Mouse (Mus musculus) CH12.LX (cell line): Measurements from ENCODE around the gene Irak3. TPM values are rescaled to one million over a fixed set of nuclear protein-coding genes. Genes with fewer than 3 reads are reported as not detected.

ENCODE experiments used
- DNase-seq: peaks from one replicate; pipeline ENCODE4 v3.0.0-alpha.2; 2013; ENCODE audit errors: extremely low read depth
- H3K27ac ChIP-seq: 2 replicates; pipeline ENCODE4 v1.5.1; 2012; ENCODE audit warnings: low read depth, mild to moderate bottlenecking, control low read depth, moderate library complexity; ENCODE audit not compliant: insufficient read depth
- H3K27me3 ChIP-seq: replicated peaks from 2 replicates; pipeline ENCODE3; 2012; ENCODE audit warnings: inconsistent platforms
- H3K36me3 ChIP-seq, 2 experiments: replicated peaks in 1 of 2; 2 replicates each; pipeline versions ENCODE3 to v1.6.1; 2012; ENCODE audit warnings: inconsistent platforms in 1 of 2, low read length in 1 of 2, mild to moderate bottlenecking in 1 of 2, mixed read lengths in 1 of 2, moderate library complexity in 1 of 2; ENCODE audit not compliant: control insufficient read depth in 1 of 2, insufficient read depth in 1 of 2
- H3K4me1 ChIP-seq, 2 experiments: 2 replicates each; pipeline ENCODE4 v1.6.1; 2012; ENCODE audit warnings: inconsistent platforms in 1 of 2, moderate library complexity in 1 of 2; ENCODE audit not compliant: insufficient read depth in 2 of 2, control insufficient read depth in 1 of 2
- H3K4me2 ChIP-seq: 2 replicates; pipeline ENCODE4 v1.6.1; 2012; ENCODE audit warnings: low read depth, mild to moderate bottlenecking, control low read depth; ENCODE audit not compliant: poor library complexity, insufficient read depth, severe bottlenecking
- H3K4me3 ChIP-seq, 3 experiments: fragments of 150-350 bp in 1 of 3; sonication (generic) in 1 of 3; replicated peaks in 1 of 3; 2 replicates each; pipeline versions ENCODE3 to v1.5.1; 2011 to 2012; ENCODE audit warnings: low read depth in 2 of 3, low read length in 2 of 3, mild to moderate bottlenecking in 2 of 3, moderate library complexity in 2 of 3, control low read depth in 1 of 3, improper control_type of control experiment in 1 of 3, inconsistent platforms in 1 of 3, mixed read lengths in 1 of 3; ENCODE audit not compliant: poor library complexity in 1 of 3
- H3K79me2 ChIP-seq: replicated peaks from 2 replicates; pipeline ENCODE4 v1.6.1; 2012; ENCODE audit warnings: mild to moderate bottlenecking, moderate library complexity; ENCODE audit not compliant: control insufficient read depth, poor library complexity, insufficient read depth, severe bottlenecking; ENCODE audit errors: extremely low read depth
- H3K9ac ChIP-seq: 2 replicates; pipeline ENCODE4 v1.6.1; 2012; ENCODE audit warnings: low read depth, mild to moderate bottlenecking, control low read depth, moderate library complexity; ENCODE audit not compliant: insufficient read depth
- H3K9me3 ChIP-seq: replicated peaks from 2 replicates; pipeline ENCODE3; 2012; ENCODE audit warnings: low read length, inconsistent platforms, mixed read lengths
- CHD1 ChIP-seq: IDR thresholded peaks from 2 replicates; pipeline ENCODE4 v1.6.1; 2012; ENCODE audit warnings: low read depth, low read length, improper control_type of control experiment, inconsistent platforms
- CHD2 ChIP-seq: IDR thresholded peaks from 2 replicates; pipeline ENCODE4 v1.6.1; 2011; ENCODE audit warnings: low read length, improper control_type of control experiment
- E2F4 ChIP-seq: IDR thresholded peaks from 2 replicates; pipeline ENCODE4 v1.6.1; 2011; ENCODE audit warnings: low read depth, low read length, improper control_type of control experiment; ENCODE audit not compliant: insufficient replicate concordance
- ELF1 ChIP-seq: IDR thresholded peaks from 2 replicates; pipeline ENCODE4 v1.6.1; 2014; ENCODE audit warnings: low read depth, mild to moderate bottlenecking, inconsistent platforms, low read length, improper control_type of control experiment
- EP300 ChIP-seq: IDR thresholded peaks from 2 replicates; pipeline ENCODE4 v1.6.1; 2011; ENCODE audit warnings: low read length, improper control_type of control experiment
- HCFC1 ChIP-seq: IDR thresholded peaks from 2 replicates; pipeline ENCODE4 v1.6.1; 2012; ENCODE audit warnings: low read depth, mild to moderate bottlenecking, inconsistent platforms, low read length, improper control_type of control experiment
- IRF4 ChIP-seq: IDR thresholded peaks from 2 replicates; pipeline ENCODE4 v1.6.1; 2014; ENCODE audit warnings: low read depth, mild to moderate bottlenecking, inconsistent platforms, low read length, improper control_type of control experiment
- JUND ChIP-seq: conservative IDR thresholded peaks from 2 replicates; pipeline ENCODE4 v1.6.1; 2011; ENCODE audit warnings: low read depth, low read length, improper control_type of control experiment
- KAT2A ChIP-seq: IDR thresholded peaks from 2 replicates; pipeline ENCODE4 v1.6.1; 2012; ENCODE audit warnings: low read length, improper control_type of control experiment, inconsistent platforms; ENCODE audit not compliant: insufficient replicate concordance
- MAX ChIP-seq: IDR thresholded peaks from 2 replicates; pipeline ENCODE4 v1.6.1; 2011; ENCODE audit warnings: low read length, improper control_type of control experiment
- MAZ ChIP-seq: IDR thresholded peaks from 2 replicates; pipeline ENCODE4 v1.6.1; 2012; ENCODE audit warnings: low read depth, mild to moderate bottlenecking, inconsistent platforms, low read length, improper control_type of control experiment, moderate library complexity
- MEF2A ChIP-seq: IDR thresholded peaks from 2 replicates; pipeline ENCODE4 v1.6.1; 2014; ENCODE audit warnings: low read depth, mild to moderate bottlenecking, inconsistent platforms, low read length, improper control_type of control experiment, borderline replicate concordance
- RCOR1 ChIP-seq: conservative IDR thresholded peaks from 2 replicates; pipeline ENCODE4 v1.6.1; 2012; ENCODE audit warnings: low read depth, mild to moderate bottlenecking, inconsistent platforms, low read length, improper control_type of control experiment
- TBP ChIP-seq: conservative IDR thresholded peaks from 2 replicates; pipeline ENCODE4 v1.6.1; 2011; ENCODE audit warnings: low read depth, low read length, improper control_type of control experiment
- USF1 ChIP-seq: IDR thresholded peaks from 2 replicates; pipeline ENCODE4 v1.6.1; 2014; ENCODE audit warnings: low read depth, mild to moderate bottlenecking, inconsistent platforms, low read length, improper control_type of control experiment
- ZKSCAN1 ChIP-seq: IDR thresholded peaks from 2 replicates; pipeline ENCODE4 v1.6.1; 2012; ENCODE audit warnings: low read depth, inconsistent platforms, low read length, improper control_type of control experiment, borderline replicate concordance
- ZNF384 ChIP-seq: IDR thresholded peaks from 2 replicates; pipeline ENCODE4 v1.6.1; 2012; ENCODE audit warnings: low read depth, low read length, improper control_type of control experiment, inconsistent platforms
- dilution Hi-C: fragments of 300-500 bp; cut with MboI; formaldehyde crosslinking; loops from 2 replicates; pipeline ENCODE4 v1.14.3; 2020; ENCODE audit warnings: low sequenced_read_pairs; ENCODE audit not compliant: extremely low pct_unique_long_range_greater_than_20kb, extremely low pct_ligation_motif_present
- in situ Hi-C: fragments of 300-500 bp; cut with MboI; formaldehyde crosslinking; loops from 3 replicates; pipeline ENCODE4 v1.14.3; 2019; ENCODE audit warnings: low sequenced_read_pairs, low pct_ligation_motif_present, low pct_unique_long_range_greater_than_20kb, mixed read lengths
- polyA plus RNA-seq: library from polyadenylated mRNA; unstranded; fragments of >175 nt; gene quantifications from 2 replicates; pipeline ENCODE4 v1.2.1, GENCODE M21; 2012; ENCODE audit warnings: low read depth; ENCODE audit not compliant: insufficient read length
- total RNA-seq, 2 experiments: library from RNA; depleted of rRNA; stranded (reverse); fragments of 300-350 nt in 1 of 2; fragments of >200 nt in 1 of 2; gene quantifications; 2 replicates each; pipeline ENCODE4 v1.2.3; 2012 to 2014

Irak3 gene
- total and polyA plus RNA-seq, 3 experiments, result 0.50 to 3.1 (median 1.1) TPM

DNA sequence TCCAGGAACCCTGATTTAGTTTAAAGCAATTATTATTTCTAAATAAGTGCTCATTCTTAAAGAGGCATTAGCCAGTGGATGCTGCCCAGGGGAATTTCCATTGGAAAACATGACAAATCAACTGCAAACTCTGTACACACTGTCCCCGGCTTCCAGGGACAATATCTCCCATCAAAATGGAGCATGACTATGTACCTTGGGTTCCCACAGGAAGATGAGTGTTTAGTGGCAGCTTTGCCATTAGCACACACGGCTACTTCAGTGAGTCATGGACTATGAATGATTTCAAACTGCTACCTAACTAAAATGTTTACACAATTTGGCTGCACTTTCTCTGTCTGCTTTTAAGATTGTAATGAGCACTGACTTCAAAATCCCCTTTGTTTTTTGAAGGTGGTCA lies 13.4 kb downstream of the Irak3 start:
- in situ Hi-C loops, result no loop called here
- peaks cover 21 to 52% of the 10 kb centered on the region in 2 experiments for H3K4me1 ChIP-seq

DNA sequence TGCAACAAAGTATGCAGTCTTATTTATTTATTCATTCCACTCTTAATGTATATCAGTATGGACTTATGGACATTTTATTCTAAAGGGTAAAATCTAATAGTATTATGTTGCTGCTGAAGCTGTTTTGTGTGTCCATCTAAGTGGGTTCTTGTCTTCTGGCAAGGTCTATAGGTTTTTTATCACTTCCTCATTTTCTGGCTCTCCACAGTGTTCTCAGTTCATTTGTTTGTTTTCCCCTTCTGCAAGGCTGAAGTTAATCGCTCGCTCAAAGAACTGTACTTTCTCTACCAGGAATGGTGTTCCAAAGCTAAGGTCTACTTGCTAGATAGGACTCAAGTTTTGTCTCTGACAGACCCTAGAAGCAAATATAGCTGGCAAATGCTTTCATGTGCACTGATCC lies 18.6 kb downstream of the Irak3 start:
- peaks cover 9 to 25% of the 10 kb centered on the region in 2 experiments; a peak in 3 of 4 replicates for H3K4me1 ChIP-seq
- peaks cover 2% of the 10 kb centered on the region for H3K9me3 ChIP-seq
- dilution Hi-C loops, result no loop called here
- H3K27me3 ChIP-seq, result no peaks in the 10 kb centered on the region
- no peak for DNase-seq
- 0 out of 2 replicates have a peak overlapping the region, but pooled peaks have one; percentile 26 for H3K27ac ChIP-seq
- peaks cover 0 to 3% of the 10 kb centered on the region in 2 experiments for H3K36me3 ChIP-seq
- peak overlapping the region; percentile 36; the same call in 1 of the 2 replicates for H3K4me2 ChIP-seq
- H3K4me3 ChIP-seq, result no peak overlapping the region
- no peaks in the 10 kb centered on the region for H3K79me2 ChIP-seq
- no peak overlapping the region for H3K9ac ChIP-seq
- TF ChIP-seq IRF4 (0 out of 2 replicates have a peak, but pooled peaks have one; percentile 15), EP300 (peak; percentile 71), HCFC1 (no peak), CHD1 (0 out of 2 replicates have a peak, but pooled peaks have one; percentile 28)
- in situ Hi-C loops, result no loop called here

More for the DNA sequence above, 13.4 kb downstream of the Irak3 start:
- dilution Hi-C loops, result no loop called here
- no peak for DNase-seq
- H3K27me3 ChIP-seq, result no peaks in the 10 kb centered on the region
- TF ChIP-seq IRF4, result no peak
- no peak for TF ChIP-seq RCOR1
- TF ChIP-seq MAZ, result no peak
- no peak for TF ChIP-seq KAT2A
- no peak for TF ChIP-seq USF1
- TF ChIP-seq CHD2, result no peak
- TF ChIP-seq MEF2A, result no peak
- TF ChIP-seq TBP, result no peak
- TF ChIP-seq MAX, result no peak
- TF ChIP-seq ZKSCAN1, result no peak
- TF ChIP-seq E2F4, result no peak
- TF ChIP-seq ZNF384, result no peak
- TF ChIP-seq JUND, result no peak
- TF ChIP-seq ELF1, result no peak
- H3K4me2 ChIP-seq, result no peak overlapping the region
- H3K79me2 ChIP-seq, result no peaks in the 10 kb centered on the region
- no peaks in the 10 kb centered on the region for H3K36me3 ChIP-seq
- no peak overlapping the region for H3K4me3 ChIP-seq
- H3K9ac ChIP-seq, result no peak overlapping the region
- no peak overlapping the region for H3K27ac ChIP-seq
- H3K9me3 ChIP-seq, result peaks cover 9% of the 10 kb centered on the region
